Mouse (Mus musculus) gastrocnemius, adult 2 months (tissue): ENCODE measurements around the gene Hepacam. TPM values are rescaled to one million over a fixed set of nuclear protein-coding genes. Genes with fewer than 3 reads are reported as not detected.

ENCODE experiments used
- DNase-seq: peaks from one replicate; pipeline ENCODE4 v3.0.0; 2022
- H3K27ac ChIP-seq: fragments of 200-600 bp; 2 replicates; pipeline ENCODE4 v1.8.1; 2022; ENCODE audit warnings: mild to moderate bottlenecking
- H3K4me3 ChIP-seq: fragments of 200-600 bp; 2 replicates; pipeline ENCODE4 v1.8.1; 2022; ENCODE audit warnings: mild to moderate bottlenecking, moderate library complexity
- CTCF ChIP-seq: fragments of 200-600 bp; IDR thresholded peaks from 2 replicates; pipeline ENCODE4 v1.8.1; 2022; ENCODE audit warnings: antibody characterized with exemption, mild to moderate bottlenecking, moderate library complexity
- intact Hi-C: fragments of 180-260 bp; cut with DNase I; formaldehyde crosslinking; loops from one replicate; pipeline ENCODE4 v1.15.1; 2025
- total RNA-seq, 2 experiments: library from RNA; stranded (reverse); gene quantifications; 2 replicates each; pipeline ENCODE4 v1.2.3; 2021

The Hepacam gene
- total RNA-seq, 2 experiments from 2014 or later = 0.20 TPM; not detected in 1

DNA sequence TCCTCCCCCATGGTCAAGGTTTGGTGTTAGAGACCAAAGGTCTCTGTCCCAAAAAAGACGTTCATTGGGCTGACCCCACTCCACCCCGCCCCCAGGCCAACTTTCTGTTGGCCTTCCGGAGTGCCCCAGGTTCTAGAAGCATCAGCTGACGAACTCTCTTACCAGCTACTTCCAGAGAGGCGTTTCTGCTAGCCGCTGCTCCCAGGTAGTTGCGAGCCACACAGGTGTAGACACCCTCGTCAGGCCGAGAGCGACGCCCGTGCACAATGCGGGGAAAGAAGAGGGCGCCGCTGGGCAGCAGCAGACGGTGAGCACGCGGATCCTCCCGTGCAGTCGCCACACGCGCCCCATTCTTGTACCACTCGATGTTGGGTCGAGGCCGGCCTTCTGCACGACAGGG is 62.2 kb downstream of the Hepacam start:
- H3K4me3 ChIP-seq = no peak overlapping the region
- no peak overlapping the region for H3K27ac ChIP-seq
- TF ChIP-seq CTCF = no peak
- intact Hi-C loops = no loop called here
- DNase-seq = no peak

GRCm38 (mm10) chr9:37430582-37430981 is 63.4 kb downstream of the Hepacam start:
- intact Hi-C loops = loop anchor here (2.0 kb wide), 1 partner anchor 186 kb away; no protein-coding TSS in a partner anchor
- H3K27ac ChIP-seq = no peak overlapping the region
- peak; percentile 89 for DNase-seq
- peak overlapping the region; percentile 57 for H3K4me3 ChIP-seq
- peak; percentile 92 for TF ChIP-seq CTCF

- intact Hi-C loops = no loop called here
Observed at GRCm38 (mm10) chr9:37432026-37432666, 65.0 kb downstream of the Hepacam start.

DNA sequence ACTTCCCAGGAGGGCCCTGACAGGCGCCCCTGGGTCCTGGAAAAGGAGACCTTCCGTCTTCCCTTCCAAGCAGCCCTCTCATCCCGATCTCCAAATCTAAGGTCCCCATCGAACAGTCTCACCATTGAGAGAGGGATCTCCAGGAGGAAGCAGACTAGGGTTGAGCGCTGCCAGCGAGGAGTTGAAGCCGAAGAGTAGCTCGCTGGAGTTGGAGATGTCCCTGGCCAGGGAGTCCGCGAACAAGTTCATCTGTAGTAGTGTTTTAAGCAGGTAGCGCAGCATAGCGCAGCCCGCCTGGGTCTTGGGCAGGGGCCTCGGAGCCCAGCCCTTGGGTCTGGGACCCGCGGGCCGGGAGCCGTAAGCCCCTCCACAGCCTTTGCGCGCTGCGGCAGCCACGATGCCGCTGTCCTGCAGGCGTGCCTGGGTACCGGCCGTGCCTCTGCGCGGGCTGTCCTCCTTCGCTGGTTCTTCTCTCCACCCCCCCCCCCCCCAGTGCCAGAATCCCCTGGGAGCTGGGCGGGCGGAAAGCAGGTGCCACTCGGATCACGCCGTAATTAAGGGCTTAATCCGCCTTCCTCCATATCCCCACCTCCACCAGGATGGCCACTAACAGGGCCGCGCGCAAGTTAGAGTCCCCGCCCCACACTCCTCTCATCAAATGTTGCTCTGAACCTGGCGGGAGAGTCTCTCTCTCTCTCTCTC is 65.7 kb downstream of the Hepacam start, which contains the start of gene Robo3:
Gene Robo3 (minus strand): TSS at position 527 of the 702 bp plus-strand sequence.
- intact Hi-C loops = no loop called here
- no peak for DNase-seq
- Histone ChIP-seq H3K4me3 (peak within 1 kb of the TSS; percentile 56), H3K27ac (no peak within 1 kb of the TSS)
- TF ChIP-seq CTCF = no peak

More at GRCm38 (mm10) chr9:37432026-37432666, 65.0 kb downstream of the Hepacam start:
- Histone ChIP-seq H3K27ac (no peak overlapping the region), H3K4me3 (peak overlapping the region; percentile 56)
- peak; percentile 54 for DNase-seq
- TF ChIP-seq CTCF = peak; percentile 66

GRCm38 (mm10) chr9:37433823-37434560 is 66.8 kb downstream of the Hepacam start:
- TF ChIP-seq CTCF = no peak
- intact Hi-C loops = no loop called here
- H3K4me3 ChIP-seq = no peak overlapping the region
- no peak for DNase-seq
- H3K27ac ChIP-seq = no peak overlapping the region

GRCm38 (mm10) chr9:37434932-37435331 is 67.8 kb downstream of the Hepacam start:
- no peak for DNase-seq
- no peak overlapping the region for H3K27ac ChIP-seq
- no peak overlapping the region for H3K4me3 ChIP-seq
- TF ChIP-seq CTCF = no peak
- intact Hi-C loops = no loop called here

DNA sequence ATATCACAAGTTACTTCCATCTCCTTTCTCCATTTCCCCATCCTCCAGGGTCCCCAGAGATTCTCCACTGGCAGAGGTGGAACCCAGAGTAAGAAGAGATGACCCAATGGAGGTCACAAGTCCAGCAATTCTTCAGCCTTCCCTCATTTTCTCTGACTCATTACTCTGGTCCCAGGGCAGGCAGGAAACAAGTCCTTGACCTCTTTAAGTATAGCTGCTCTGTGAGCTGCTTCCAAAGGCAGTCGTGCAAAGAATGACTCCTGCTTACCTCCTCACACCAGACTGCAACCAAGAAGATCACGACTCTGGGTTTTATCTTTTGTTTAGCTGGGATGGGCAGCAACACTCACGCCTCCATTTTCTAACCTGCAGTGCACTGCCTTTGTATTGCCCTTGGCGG is 68.5 kb downstream of the Hepacam start:
- intact Hi-C loops = no loop called here
- no peak for DNase-seq

More for the DNA sequence above, 68.5 kb downstream of the Hepacam start:
- Histone ChIP-seq H3K4me3 (no peak overlapping the region), H3K27ac (no peak overlapping the region)
- no peak for TF ChIP-seq CTCF

Other genes with a start within 250 kb of the Hepacam start
- 10 to 100 TPM; 35.4 to 40.7 TPM for gene Pknox2, start 219.9 kb upstream of the Hepacam start, total RNA-seq
- gene Tmem218, start 159.1 kb upstream of the Hepacam start, total RNA-seq = 1 to 10 TPM; 2.5 to 4.2 TPM
- under 1 TPM; 0.36 to 0.50 TPM for gene Slc37a2, start 111.6 kb upstream of the Hepacam start, total RNA-seq
- gene Ccdc15, start 18.9 kb upstream of the Hepacam start, total RNA-seq = 1 to 10 TPM; 1.7 to 1.8 TPM
- gene Robo4, start 34.5 kb downstream of the Hepacam start, total RNA-seq = 10 to 100 TPM in 1 of 2 experiments, 1 to 10 TPM in 1; 8.6 to 10.6 TPM
- not detected for gene Robo3, start 65.9 kb downstream of the Hepacam start, total RNA-seq
- 1 to 10 TPM; 4.0 to 5.1 TPM for gene Msantd2, start 122.0 kb downstream of the Hepacam start, total RNA-seq
- gene Esam, start 160.7 kb downstream of the Hepacam start, total RNA-seq = 10 to 100 TPM; 20.5 to 29.9 TPM
- gene Vsig2, start 171.9 kb downstream of the Hepacam start, total RNA-seq = 1 to 10 TPM; 2.6 to 3.2 TPM
- under 1 TPM; 0.23 to 0.42 TPM for gene Nrgn, start 185.6 kb downstream of the Hepacam start, total RNA-seq
- gene Siae, start 188.3 kb downstream of the Hepacam start, total RNA-seq = 1 to 10 TPM; 4.1 to 4.6 TPM
- gene Spa17, start 246.4 kb downstream of the Hepacam start, total RNA-seq = 1 to 10 TPM; 3.1 to 4.1 TPM